Mouse (Mus musculus): ENCODE measurements around the gene Lingo3. TPM values are rescaled to one million over a fixed set of nuclear protein-coding genes. Genes with fewer than 3 reads are reported as not detected.
"Not testable (repeated sequence)": the region's sequence is repeated elsewhere in the genome, so short reads cannot be mapped to it uniquely, and the experiment has no call there.

Gene Lingo3
- total RNA-seq, 4 experiments from 2014 or later = 8.4 to 21.5 (median 15.9) TPM

GRCm38 (mm10) chr10:80819406-80819805 lies 24.4 kb downstream of the Lingo3 start:
- no peak for DNase-seq

- DNase-seq = no peak
These were observed 25.1 kb downstream of the Lingo3 start for GRCm38 (mm10) chr10:80818599-80819281.

GRCm38 (mm10) chr10:80817955-80818354 lies 25.9 kb downstream of the Lingo3 start:
- not testable (repeated sequence) for DNase-seq

- DNase-seq = no peak
These were observed 26.7 kb downstream of the Lingo3 start for GRCm38 (mm10) chr10:80817164-80817563.

GRCm38 (mm10) chr10:80816303-80816702 lies 27.5 kb downstream of the Lingo3 start:
- DNase-seq = not testable (repeated sequence)

- DNase-seq = no peak
These were observed 29.0 kb downstream of the Lingo3 start for GRCm38 (mm10) chr10:80814800-80815199.

GRCm38 (mm10) chr10:80813366-80813765 lies 30.5 kb downstream of the Lingo3 start, which contains the start of gene Jsrp1:
TSS of gene Jsrp1 (minus strand) at chr10:80813498.
- no peak for DNase-seq

GRCm38 (mm10) chr10:80812391-80813041 lies 31.3 kb downstream of the Lingo3 start:
- no peak for DNase-seq

GRCm38 (mm10) chr10:80810084-80810483 lies 33.8 kb downstream of the Lingo3 start:
- DNase-seq = no peak

GRCm38 (mm10) chr10:80808985-80809632 lies 34.7 kb downstream of the Lingo3 start:
- DNase-seq = no peak

GRCm38 (mm10) chr10:80808099-80808984 lies 35.5 kb downstream of the Lingo3 start:
- no peak for DNase-seq

GRCm38 (mm10) chr10:80807057-80807627 lies 36.7 kb downstream of the Lingo3 start:
- no peak for DNase-seq

- DNase-seq = no peak
These were observed 37.3 kb downstream of the Lingo3 start for GRCm38 (mm10) chr10:80806341-80807056.

- DNase-seq = no peak
These were observed 37.9 kb downstream of the Lingo3 start for GRCm38 (mm10) chr10:80805925-80806324.

GRCm38 (mm10) chr10:80805322-80805721 lies 38.5 kb downstream of the Lingo3 start:
- DNase-seq = no peak

- DNase-seq = no peak
These were observed 38.9 kb downstream of the Lingo3 start, which contains the start of gene Amh for GRCm38 (mm10) chr10:80804916-80805315. TSS of gene Amh (plus strand) at chr10:80805243.

- DNase-seq = no peak
These were observed 39.5 kb downstream of the Lingo3 start for GRCm38 (mm10) chr10:80804340-80804739.

- no peak for DNase-seq
These were observed 40.8 kb downstream of the Lingo3 start for GRCm38 (mm10) chr10:80802996-80803395.

GRCm38 (mm10) chr10:80802204-80802912 lies 41.5 kb downstream of the Lingo3 start:
- no peak for DNase-seq

GRCm38 (mm10) chr10:80799070-80799566 lies 44.7 kb downstream of the Lingo3 start:
- DNase-seq = no peak

Measured in adrenal gland, adult 8-10 months (tissue).